Mouse (Mus musculus) kidney, adult 2 months (tissue): ENCODE data around the gene Wdtc1. TPM values are rescaled to one million over a fixed set of nuclear protein-coding genes. Genes with fewer than 3 reads are reported as not detected.

Source experiments
- DNase-seq: peaks from one replicate; pipeline ENCODE4 v3.0.0; 2021
- H3K27ac ChIP-seq: fragments of 200-500 bp; 2 replicates; pipeline ENCODE4 v1.5.1; 2012; ENCODE audit warnings: low read depth, low read length, control low read depth, inconsistent platforms; ENCODE audit not compliant: insufficient read depth
- H3K27me3 ChIP-seq: fragments of 200-500 bp; replicated peaks from 2 replicates; pipeline ENCODE4 v1.6.1; 2012; ENCODE audit warnings: mild to moderate bottlenecking, moderate library complexity, low read length, inconsistent platforms; ENCODE audit not compliant: control insufficient read depth, insufficient read depth
- H3K36me3 ChIP-seq: fragments of 200-500 bp; 2 replicates; pipeline ENCODE4 v1.6.1; 2012; ENCODE audit warnings: mild to moderate bottlenecking, moderate library complexity, low read length, inconsistent platforms; ENCODE audit not compliant: control insufficient read depth, insufficient read depth
- H3K4me1 ChIP-seq: fragments of 200-500 bp; 2 replicates; pipeline ENCODE4 v1.6.1; 2011; ENCODE audit warnings: low read length; ENCODE audit not compliant: control insufficient read depth, insufficient read depth
- H3K4me3 ChIP-seq: fragments of 200-500 bp; 2 replicates; pipeline ENCODE4 v1.5.1; 2011; ENCODE audit warnings: mild to moderate bottlenecking, low read depth, low read length, control low read depth; ENCODE audit not compliant: insufficient read depth
- CTCF ChIP-seq: fragments of 200-500 bp; conservative IDR thresholded peaks from 2 replicates; pipeline ENCODE4 v1.5.1; 2011; ENCODE audit warnings: low read depth, mild to moderate bottlenecking, control low read depth, low read length, moderate library complexity, mixed read lengths; ENCODE audit not compliant: insufficient read depth, insufficient read length
- POLR2A ChIP-seq: fragments of 200-500 bp; IDR thresholded peaks from one replicate; pipeline ENCODE4 v1.6.1; 2011; ENCODE audit warnings: low read depth, low read length, control low read depth
- WGBS: fragments of 180-500 bp; shearing (Covaris S2); methylation state at CpG from one replicate; pipeline ENCODE4 v1.1.7; 2018; 5-methylcytosine and 5-hydroxymethylcytosine counted together
- polyA plus RNA-seq: library from polyadenylated mRNA; depleted of rRNA; stranded (reverse); fragments of >200 nt; gene quantifications from 2 replicates; pipeline ENCODE4 v1.2.3, GENCODE M21; 2012

The Wdtc1 gene
- polyA plus RNA-seq, 1 experiment: 64.4 TPM

DNA sequence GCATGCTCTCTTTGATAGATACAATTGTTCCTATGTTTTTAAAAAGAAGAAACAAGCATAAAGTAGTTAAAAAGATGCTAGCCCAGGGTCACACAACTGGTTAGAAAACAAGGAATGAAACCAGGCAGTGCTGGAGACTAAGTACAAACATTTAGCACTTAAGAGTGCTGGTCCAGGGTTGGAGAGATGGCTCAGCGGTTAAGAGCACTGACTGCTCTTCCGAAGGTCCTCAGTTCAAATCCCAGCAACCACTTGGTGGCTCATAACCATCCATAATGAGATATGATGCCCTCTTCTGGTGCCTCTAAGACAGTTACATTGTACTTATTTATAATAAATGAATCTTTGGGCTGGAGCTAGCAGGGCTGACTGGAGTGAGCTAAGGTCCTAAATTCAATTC, 13.1 kb downstream of the Wdtc1 start:
- Histone ChIP-seq H3K36me3 (no peaks in the 10 kb centered on the region), H3K4me3 (no peak overlapping the region), H3K27ac (no peak overlapping the region), H3K27me3 (no peaks in the 10 kb centered on the region), H3K4me1 (peaks cover 4% of the 10 kb centered on the region; the same call in 1 of the 2 replicates)
- WGBS: 87% methylated on average over 2 of the region's 2 CpGs
- TF ChIP-seq POLR2A: no peak
- no peak for DNase-seq

DNA sequence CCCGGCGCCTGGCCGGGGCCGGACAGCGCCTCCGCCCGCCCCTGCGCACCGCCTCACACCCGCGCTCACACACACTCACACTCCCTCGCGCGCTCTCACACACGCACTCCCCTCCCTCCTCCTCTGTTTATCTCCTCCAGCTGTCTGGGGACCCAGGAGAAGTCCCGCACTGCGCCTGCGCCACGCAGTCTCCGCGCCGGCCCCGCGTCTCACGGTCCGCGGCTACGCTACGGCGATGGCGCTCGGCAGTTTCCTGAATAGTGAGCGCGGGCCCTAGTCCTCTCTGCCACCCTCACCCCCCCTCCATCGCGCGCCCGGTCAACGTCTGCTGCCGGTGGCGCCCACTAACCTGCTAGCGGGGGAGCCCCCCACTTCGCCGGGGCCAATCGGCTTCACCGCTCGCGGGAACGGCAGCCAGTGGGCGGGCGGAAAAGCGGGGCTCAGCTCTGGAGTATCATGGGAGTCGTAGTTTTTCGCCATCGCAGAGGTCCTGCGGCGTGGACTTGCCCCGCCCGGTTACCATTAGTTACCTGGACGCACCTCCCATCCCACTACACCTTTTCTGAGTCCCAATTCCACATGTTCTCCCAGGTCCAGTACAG, 14.0 kb downstream of the Wdtc1 start:
- H3K4me3 ChIP-seq: peak overlapping the region; percentile 82
- no peaks in the 10 kb centered on the region for H3K36me3 ChIP-seq
- peak overlapping the region; percentile 15 for H3K27ac ChIP-seq
- no peaks in the 10 kb centered on the region for H3K27me3 ChIP-seq
- peak; percentile 98 for DNase-seq
- WGBS: under 1% methylated on average over 60 of the region's 60 CpGs
- H3K4me1 ChIP-seq: peaks cover 4% of the 10 kb centered on the region; the same call in 1 of the 2 replicates
- TF ChIP-seq POLR2A (peak; percentile 18), CTCF (no peak)

DNA sequence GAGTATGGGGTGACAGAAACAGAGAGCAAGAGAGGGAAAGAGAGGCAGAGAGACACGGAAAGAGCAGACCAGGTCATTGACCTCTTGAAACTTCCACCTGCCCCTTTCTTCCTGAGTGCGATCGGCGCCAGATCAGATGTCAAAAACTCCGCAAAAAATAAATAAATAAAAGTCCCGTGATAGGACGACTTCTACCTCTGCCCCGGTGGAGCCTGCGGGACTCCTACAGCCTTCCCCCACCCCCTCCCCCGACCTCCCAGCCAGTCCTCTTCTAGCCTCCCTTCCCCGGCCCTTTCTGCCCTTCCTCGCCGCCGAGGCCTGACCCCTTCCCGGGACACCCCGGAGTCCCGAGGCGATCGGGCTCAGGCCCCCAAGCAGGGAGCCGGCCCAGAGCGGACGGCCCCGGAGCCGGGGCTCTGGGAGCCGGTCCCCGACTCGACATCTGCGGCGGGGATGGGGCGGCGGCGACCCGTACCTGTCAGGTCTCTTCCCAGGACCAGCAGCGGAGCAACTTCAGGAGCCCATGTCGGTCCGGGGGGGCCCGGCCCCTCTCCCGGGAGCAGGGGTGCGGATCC, 14.7 kb downstream of the Wdtc1 start:
- Histone ChIP-seq H3K27me3 (no peaks in the 10 kb centered on the region), H3K4me1 (peaks cover 9% of the 10 kb centered on the region), H3K36me3 (no peaks in the 10 kb centered on the region), H3K27ac (peak overlapping the region; percentile 15), H3K4me3 (peak overlapping the region; percentile 82)
- DNase-seq: no peak
- under 1% methylated on average over 39 of the region's 39 CpGs for WGBS
- TF ChIP-seq POLR2A: no peak
- no peak for TF ChIP-seq CTCF

DNA sequence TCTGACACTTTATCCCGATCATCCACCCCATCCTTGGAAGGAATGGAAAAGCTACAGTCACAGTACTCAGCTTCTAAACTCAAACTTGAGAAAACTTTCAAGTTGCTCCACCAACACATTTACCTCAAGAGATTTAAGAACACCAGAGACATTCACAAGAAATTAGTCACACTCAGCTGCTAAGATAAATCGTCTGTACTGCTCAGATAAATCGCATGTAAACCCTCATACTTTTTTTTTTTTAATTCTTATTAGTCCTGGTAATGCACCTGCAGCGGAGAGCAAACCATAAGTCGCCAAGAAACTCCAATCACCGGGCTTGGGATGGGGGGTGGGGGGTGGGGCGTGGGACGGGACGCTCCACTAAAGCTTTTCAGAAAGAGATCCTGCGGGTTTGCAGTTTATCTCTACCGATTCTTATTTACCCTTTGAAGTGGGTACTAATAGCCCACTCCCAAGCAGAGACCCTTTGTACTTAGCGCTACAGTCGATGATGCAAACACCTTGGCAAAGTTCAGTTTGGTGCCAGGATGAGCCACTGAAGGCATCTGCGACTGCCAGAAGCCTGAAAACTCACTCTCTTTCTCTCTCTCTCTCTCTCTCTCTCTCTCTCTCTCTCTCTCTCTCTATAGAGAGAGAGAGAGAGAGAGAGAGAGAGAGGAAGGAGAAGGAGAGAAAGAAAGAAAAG, 15.3 kb downstream of the Wdtc1 start:
- Histone ChIP-seq H3K27ac (no peak overlapping the region), H3K4me1 (peaks cover 13% of the 10 kb centered on the region), H3K27me3 (no peaks in the 10 kb centered on the region), H3K4me3 (peak overlapping the region; percentile 82), H3K36me3 (no peaks in the 10 kb centered on the region)
- no peak for TF ChIP-seq CTCF
- TF ChIP-seq POLR2A: no peak
- peak; percentile 23 for DNase-seq
- WGBS: 12% methylated on average over 14 of the region's 14 CpGs

DNA sequence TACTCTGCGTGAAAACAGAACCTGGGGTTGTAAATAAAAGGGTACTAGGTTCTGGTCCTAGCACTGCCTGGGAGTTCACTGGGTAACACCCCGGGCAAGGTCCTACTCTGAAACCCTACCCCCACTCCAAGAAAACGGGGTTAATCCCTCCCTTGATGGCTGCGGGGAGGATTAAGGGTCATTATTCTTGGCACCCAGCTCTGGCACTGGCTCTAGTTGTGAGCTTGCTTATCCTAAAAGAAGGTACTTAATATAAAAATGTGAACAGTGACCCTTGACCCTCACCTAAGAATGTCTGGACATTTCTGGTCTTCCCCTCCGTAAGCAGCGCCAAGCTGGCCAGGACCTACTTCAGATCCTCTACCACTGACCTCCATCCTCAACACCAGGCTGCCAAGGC, 20.0 kb downstream of the Wdtc1 start:
- no peaks in the 10 kb centered on the region for H3K27me3 ChIP-seq
- WGBS: 33% methylated on average over 6 of the region's 6 CpGs
- peaks cover 26% of the 10 kb centered on the region for H3K4me1 ChIP-seq
- DNase-seq: peak; percentile 95
- TF ChIP-seq CTCF (no peak), POLR2A (no peak)
- H3K36me3 ChIP-seq: no peaks in the 10 kb centered on the region
- no peak overlapping the region for H3K4me3 ChIP-seq
- peak overlapping the region; percentile 78 for H3K27ac ChIP-seq

DNA sequence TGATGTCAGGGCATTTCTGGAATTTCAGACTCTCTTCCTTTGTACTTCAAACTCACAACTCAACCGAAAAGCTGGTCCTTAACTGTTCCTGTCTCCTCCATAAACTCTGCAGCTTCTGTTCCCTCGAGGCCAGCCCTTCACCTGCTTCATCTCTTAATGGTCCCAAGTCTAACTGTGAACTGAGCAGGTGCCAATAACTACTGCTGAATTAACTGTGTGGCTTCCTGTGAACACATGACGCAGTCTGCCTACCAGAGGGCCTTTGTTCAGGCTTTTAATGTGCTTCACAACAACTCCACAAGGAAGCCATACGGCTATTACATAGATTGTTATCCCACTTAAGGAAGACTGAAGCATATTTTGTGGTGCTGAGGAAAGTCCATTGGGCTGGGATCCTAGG, 23.0 kb downstream of the Wdtc1 start:
- peaks cover 22% of the 10 kb centered on the region for H3K4me1 ChIP-seq
- TF ChIP-seq POLR2A (no peak), CTCF (no peak)

DNA sequence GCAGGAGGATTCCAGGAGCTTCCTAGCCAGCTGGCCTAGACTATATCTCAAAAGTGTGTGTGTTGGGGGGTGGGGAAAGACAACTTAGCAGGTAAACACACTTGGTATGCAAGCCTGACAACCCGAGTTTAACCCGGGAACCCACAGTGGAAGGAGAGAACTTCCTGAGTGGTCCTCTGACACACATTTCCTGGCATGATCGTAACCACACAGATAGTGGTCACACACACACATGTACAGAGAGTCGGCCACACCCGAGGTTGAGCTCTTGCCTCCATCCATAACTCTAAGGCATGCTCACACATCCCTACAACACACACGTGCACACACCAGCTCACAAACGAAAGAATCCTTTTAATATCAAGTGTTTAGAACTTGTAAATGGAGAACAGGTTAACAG, 25.2 kb downstream of the Wdtc1 start:
- no peak overlapping the region for H3K27ac ChIP-seq
- TF ChIP-seq CTCF (no peak), POLR2A (no peak)
- no peaks in the 10 kb centered on the region for H3K27me3 ChIP-seq
- no peaks in the 10 kb centered on the region for H3K36me3 ChIP-seq
- peaks cover 15% of the 10 kb centered on the region for H3K4me1 ChIP-seq
- 66% methylated on average over 7 of the region's 7 CpGs for WGBS
- no peak for DNase-seq
- H3K4me3 ChIP-seq: no peak overlapping the region

More for the DNA sequence above, 23.0 kb downstream of the Wdtc1 start:
- no peaks in the 10 kb centered on the region for H3K27me3 ChIP-seq
- no peak overlapping the region for H3K27ac ChIP-seq
- no peaks in the 10 kb centered on the region for H3K36me3 ChIP-seq
- 54% methylated on average over 4 of the region's 4 CpGs for WGBS
- no peak overlapping the region for H3K4me3 ChIP-seq
- peak; percentile 53 for DNase-seq
